Mouse (Mus musculus) cerebellum, adult 9-11 months (tissue): ENCODE data around the gene Lmo7.

Experiments
- DNase-seq: peaks from one replicate; pipeline ENCODE4 v3.0.0; 2022

The Lmo7 gene

GRCm38 (mm10) chr14:101964381-101964780 is 234.6 kb downstream of the Lmo7 start:
- no peak for DNase-seq

GRCm38 (mm10) chr14:101964956-101965355 is 235.2 kb downstream of the Lmo7 start:
- no peak for DNase-seq

GRCm38 (mm10) chr14:101972764-101973163 is 243.0 kb downstream of the Lmo7 start:
- DNase-seq = no peak

GRCm38 (mm10) chr14:101973171-101973570 is 243.4 kb downstream of the Lmo7 start:
- DNase-seq = no peak

- DNase-seq = peak; percentile 35
Observed at GRCm38 (mm10) chr14:101976021-101976685, 246.4 kb downstream of the Lmo7 start.
